Mouse (Mus musculus) G1E-ER4 (cell line): ENCODE data around the gene Ptgr1. TPM values are rescaled to one million over a fixed set of nuclear protein-coding genes. Genes with fewer than 3 reads are reported as not detected.

Source experiments
- GATA1 ChIP-seq: IDR thresholded peaks from one replicate; pipeline ENCODE4 v1.8.0; 2012; ENCODE audit warnings: low read length, inconsistent platforms
- polyA plus RNA-seq: library from polyadenylated mRNA; stranded (reverse); fragments of >175 nt; gene quantifications from 2 replicates; pipeline ENCODE4 v1.2.3, GENCODE M21; 2012

Gene Ptgr1
- 0.06 and 0.24 TPM in 2 replicates for polyA plus RNA-seq

DNA sequence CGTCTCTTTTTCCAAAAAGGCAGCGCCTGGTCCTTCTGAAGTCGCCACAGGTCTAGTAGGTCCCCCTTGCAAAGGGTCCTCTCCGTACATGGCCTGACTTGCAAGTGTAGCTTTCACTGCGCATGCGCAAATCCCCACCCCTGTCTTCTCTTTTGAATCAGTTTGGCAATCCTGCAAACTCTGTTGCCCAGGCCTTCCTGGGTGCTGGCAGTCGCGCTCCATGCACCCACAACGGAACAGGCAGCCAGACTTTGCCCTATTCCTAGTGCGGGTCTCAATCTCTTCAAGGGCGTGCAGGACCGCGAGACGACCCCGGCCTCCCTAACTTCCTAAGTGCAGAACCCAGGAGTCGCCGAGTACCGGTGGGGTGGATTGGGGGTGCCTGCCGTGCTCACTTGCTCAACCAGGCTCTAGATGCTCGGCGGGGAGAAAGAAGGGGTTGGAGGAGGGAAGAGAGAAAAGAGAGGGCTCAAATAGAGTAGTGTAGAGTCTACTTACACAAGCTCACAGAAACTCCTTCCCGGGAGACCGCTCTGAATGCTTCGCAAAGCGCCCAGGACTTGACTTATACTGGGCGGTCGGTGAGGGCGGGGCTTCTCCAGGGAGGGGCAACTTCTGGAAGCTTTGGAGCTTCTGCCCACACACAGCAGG, at the start of gene Ptgr1:
Gene Ptgr1, minus strand, starts transcription at position 580 of the 651 bp plus-strand sequence.
- no peak for TF ChIP-seq GATA1

DNA sequence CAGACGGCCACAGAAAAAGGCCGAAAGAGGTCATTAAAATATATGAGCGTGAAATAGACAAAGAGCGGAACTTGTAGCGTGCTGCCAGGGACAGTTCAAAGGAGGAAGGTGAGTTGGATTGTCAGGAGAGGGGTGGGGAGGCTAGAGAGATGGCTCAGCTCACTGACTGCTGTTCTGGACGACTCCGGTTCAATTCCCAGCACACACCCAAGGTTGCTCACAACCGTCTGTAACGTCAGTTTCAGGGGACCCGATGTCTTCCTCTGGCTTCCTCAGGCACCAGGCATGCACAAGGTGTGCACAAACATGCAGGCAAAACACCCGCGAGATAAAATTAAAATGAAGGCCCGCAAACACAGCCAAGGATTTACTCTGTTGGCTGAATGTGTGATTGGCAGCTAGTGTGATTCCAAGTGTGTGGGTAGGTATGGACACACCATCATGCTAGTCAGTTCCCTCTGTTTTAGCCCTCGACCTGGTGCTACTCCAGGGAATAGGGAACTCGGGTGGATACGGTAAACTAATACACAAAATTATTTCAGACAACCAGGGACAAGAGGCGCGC, 48.9 kb upstream of the Ptgr1 start:
- TF ChIP-seq GATA1: no peak

DNA sequence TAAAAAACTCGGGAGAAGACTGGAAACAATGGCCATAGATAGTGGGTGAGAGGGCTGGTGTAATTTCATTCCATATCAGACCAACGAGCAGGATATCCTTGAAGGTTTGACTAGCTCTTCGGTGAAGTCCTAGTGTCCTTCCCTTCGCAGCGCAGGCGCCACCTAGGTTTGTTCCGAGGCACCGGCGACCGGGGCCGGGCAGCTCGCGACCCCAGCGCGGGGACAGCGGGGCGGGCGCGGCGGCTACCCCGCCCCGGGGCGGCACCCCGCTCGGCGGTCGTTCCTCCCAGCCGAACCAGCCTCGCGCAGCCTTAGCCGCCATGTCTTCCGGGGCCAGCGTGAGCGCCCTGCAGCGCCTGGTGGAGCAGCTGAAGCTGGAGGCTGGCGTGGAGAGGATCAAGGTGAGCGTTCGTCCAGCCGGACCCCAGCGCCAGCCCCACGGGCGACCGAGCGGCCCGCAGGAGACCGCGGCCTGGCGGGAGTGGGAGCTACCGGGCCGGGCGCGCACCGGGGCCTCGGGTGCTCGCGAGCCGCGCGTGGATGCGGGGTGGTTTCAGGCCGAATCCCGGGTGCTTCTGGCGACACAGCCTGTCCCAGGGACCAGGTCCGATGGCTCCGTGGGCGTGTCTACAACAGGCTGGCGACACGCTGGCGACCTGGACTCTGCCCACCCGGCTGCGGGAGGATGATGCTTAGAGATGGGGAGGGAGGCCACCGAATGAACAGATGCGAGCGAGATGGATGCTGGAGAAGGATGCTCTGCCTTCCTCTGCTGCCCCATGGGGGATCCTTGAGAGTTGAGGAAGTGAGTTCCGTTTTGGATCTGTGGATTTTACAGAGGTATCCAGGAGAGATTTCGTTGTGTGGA, 48.2 kb upstream of the Ptgr1 start, which contains the start of gene Gng10:
Gene Gng10, plus strand, starts transcription at position 171 of the 868 bp plus-strand sequence.
- no peak for TF ChIP-seq GATA1

DNA sequence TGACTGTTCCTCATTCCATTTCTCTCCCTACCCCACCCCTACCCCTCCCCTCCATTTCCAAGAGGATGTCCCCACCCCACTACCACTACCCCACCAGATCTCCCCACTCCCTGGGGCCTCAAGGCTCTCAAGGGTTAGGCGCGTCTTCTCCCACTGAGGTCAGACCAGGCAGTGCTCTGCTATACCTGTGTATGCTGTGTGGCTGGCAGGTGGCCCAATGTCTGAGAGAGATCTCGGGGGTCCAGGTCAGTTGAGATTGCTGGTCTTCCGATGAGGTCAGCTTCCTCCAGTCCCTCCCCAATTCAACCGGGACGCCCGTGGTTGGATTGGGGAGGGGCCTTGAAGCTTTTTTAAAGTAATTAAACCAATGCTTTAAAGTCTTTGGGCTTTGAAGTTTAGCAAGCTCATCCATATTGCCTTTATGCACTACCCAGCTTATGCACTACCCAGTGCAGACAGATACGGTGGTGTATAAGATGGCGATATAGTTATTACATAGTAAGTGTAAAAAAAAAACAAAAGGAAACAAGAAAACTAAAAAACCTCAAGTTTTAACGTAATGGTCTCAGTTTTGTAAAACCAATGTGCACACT, 47.5 kb upstream of the Ptgr1 start:
- TF ChIP-seq GATA1: no peak

DNA sequence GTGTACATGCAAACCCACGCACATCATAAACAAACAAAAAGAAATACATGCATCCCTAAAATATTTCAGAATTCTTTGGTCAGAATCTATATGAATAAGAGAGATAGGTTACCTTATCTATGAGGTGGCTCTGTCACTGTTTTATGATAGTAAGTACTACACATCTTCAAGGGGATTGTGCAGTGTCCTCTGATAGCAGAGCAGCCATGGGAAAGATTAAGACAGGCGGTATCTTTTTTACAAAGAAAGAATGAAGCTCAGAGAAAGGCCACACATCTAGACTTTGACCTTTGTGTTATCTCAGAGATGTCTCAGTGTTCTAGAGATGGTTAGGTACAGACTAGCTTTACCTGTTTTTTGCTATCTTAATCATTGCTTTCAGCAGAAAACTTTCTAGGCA, 30.0 kb upstream of the Ptgr1 start:
- TF ChIP-seq GATA1: no peak

DNA sequence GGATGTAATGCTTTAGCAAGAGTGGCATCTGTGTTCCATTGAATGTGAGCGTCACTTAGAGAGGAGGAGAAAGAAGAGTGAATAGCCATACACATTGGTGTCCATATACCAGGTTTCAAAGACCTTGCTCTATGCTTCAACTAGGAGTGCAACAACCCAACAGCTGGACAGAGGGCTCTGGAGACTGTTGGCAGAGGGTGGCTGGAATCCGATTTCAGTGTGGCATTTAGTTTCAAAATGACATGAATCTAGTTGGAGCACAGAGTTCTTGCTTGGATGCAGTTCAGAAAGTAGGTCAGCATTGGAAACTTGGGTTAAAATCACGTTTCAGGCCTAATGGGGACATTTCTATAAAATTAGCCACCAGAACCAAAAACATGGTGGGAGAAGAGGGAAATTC, 28.3 kb upstream of the Ptgr1 start:
- TF ChIP-seq GATA1: no peak

DNA sequence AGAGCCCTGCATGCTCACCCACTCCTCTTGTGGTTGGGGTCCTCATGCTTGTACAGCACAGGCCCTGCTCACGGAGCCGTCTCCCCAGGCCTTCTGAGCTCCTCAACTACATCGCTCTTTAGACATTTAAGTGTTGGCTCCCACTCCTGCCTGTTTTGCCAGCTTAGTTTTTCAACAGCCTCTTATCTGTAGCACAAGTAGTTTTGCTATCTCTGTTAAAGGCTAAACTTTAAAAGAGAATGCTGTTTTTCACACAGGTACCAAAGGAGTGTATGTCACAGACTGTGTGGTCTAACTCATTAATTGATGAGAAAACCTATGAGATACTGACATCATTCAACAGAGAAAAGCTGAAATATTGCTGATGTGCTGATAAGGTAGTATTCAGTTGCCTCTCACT, 24.5 kb upstream of the Ptgr1 start:
- no peak for TF ChIP-seq GATA1

DNA sequence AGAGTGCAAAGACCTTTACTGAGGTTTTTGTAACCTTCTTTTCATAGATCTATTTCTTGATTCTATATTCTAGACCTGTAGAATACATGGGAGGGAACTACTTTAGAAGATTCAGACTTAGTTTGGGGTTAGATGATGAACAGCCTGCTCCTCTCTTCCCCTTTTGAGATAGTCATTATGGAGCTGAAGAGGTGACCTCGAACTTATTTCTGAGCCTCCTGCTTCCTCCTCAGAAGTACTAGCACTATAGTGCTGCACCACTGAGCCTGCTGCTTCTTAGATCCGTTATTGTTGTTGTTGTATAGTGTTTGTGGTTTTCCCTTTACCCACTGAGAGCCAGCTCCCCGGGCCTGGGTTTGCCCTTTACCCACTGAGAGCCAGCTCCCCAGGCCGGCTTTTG, 22.8 kb upstream of the Ptgr1 start:
- TF ChIP-seq GATA1: no peak

DNA sequence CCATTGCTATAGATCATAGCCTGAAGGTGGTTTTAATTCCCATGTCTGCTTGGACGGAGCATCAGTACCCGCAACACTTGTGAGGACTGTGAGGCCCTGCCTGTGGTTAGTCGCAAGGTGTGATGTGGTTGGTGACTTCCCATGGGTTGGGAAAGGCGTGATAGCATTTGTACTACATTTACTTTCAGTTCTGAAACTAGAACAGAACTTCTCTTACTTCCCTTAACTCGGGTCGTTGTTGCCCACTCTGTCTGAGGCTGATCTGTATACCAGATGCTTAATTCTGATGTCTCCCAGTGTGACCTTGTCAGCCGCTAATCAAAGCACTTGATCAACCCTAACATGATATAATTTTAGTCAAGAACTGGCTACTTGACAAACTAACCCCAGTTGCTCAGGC, 22.3 kb upstream of the Ptgr1 start:
- no peak for TF ChIP-seq GATA1

DNA sequence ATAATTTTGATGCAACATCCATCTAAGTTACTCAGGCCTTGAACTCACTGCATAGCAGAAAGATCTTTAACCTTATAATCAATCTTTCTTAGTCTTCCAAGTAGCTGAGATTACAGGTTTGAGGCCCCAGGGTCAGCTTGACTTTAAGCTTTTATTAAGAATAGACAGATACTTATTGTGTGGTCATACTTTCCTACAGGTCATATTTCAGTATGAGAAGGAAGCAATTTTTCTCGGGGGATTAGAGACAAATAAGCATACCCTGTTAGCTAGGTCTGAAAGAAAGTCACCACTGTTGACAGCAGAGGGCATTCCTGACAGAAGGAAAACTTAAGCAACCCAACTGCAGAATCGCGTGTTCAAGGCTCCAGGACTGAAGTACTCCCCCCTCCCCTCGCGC, 21.1 kb upstream of the Ptgr1 start:
- TF ChIP-seq GATA1: no peak

DNA sequence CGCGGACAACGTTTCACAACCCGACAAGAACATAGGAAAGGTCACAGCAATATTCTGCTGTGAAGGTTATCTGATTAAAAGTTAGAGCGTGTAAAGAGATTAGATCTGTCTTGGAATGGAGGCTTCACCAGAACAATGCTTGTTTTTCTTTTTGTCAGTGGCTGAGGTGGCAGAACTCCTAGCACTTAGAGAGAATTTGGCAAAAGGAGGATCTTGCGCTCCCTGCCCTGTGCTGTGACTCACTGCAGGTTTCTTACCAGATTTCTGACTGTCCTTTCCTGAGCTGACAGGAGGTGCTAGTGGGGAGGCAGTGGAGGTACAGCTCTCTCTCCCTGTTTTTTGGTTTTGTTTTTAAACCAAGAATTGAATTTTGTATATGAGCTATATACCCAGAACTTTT, 20.1 kb upstream of the Ptgr1 start:
- no peak for TF ChIP-seq GATA1

DNA sequence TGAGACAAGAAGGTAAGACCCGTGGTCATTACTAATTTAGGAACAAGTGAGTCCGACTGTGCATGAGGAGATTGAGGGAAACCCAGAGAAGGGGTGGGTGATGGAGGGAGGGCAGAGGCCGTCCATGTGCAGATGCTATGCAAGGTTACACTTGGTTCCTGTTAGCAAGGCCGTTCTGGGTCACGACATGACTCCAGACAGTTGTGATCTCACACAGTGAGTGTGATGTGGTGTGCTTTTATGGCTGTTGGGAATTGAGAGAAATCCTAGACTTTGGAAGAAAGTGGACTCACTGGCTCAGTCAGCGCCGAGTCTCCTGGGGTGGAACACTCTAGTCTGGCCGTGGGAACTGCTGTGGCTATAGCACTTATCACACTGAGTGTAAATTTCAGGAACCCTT, 19.3 kb upstream of the Ptgr1 start:
- TF ChIP-seq GATA1: no peak

DNA sequence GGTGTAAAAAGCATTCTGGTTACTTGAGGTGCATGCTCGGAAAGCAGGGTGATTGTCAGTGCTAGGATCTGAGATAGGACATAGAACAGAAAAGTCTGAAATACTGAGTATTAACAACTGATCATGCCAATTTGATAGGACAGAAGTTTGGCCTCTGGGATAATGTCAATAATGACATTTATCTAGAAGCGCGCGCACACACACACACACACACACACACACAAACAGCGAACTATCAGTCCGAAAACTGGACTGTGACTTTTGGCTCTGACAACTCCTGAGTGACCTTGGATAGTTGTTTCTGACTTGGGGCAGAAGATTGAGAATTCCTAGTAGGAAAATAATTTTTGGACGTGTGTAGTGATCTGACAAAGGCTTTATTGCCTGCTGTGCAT, 16.9 kb upstream of the Ptgr1 start:
- TF ChIP-seq GATA1: no peak

DNA sequence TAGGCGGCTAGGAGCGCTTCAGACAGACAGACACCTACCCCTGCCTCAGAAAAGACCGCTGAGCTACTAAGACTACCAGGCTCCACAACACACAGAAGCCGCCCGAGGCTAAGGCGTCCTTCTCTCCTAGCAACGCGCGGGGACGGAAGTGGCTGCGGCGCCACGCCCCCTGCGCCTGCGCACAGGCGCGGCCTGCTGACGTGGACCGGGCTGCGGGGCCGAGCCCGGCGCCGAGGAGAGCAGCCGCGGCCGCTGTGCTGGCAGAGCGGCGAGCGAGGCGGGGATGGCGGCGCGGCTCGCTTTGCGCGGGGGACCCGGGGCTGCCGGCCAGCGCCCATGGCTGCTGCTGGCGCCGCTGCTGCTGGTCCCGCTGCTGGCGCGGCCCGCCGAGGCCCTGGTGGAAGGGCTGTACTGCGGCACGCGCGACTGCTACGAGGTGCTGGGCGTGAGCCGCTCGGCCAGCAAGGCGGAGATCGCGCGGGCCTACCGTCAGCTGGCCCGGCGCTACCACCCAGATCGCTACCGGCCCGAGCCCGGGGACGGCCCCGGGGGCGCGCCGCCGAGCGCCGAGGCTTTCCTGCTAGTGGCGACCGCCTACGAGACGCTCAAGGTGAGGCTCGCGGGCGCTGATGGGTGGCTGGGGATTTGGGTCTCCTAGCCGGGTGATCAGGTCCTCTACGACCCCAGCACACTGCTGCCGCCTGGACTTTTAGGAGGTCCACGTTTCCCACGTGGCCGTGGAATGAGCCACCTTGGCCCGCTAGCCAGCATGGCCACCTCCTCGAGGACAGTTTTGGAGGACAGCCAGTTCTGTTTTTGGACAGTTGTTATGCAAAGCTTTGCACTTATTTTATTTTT, 16.3 kb upstream of the Ptgr1 start, which contains the start of gene Gm20503:
Gene Gm20503, plus strand, starts transcription at position 263 of the 858 bp plus-strand sequence.
- no peak for TF ChIP-seq GATA1

DNA sequence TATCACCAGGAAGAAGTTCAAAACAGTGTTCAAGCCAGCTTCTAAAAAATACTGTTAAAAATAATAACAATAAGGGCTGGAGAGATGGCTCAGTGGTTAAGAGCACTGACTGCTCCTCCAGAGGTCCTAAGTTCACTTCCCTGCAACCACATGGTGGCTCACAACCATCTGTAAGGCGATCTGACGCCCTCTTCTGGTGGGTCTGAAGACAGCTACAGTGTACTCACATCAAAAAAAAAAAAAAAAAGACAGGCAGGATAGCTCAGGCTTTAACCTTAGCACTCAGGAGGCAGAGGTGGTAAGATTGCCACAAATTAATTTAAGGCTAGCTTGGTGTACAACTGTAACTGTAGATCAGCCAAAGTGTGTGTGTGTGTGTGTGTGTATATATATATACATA, 13.7 kb upstream of the Ptgr1 start:
- TF ChIP-seq GATA1: no peak
